Mouse (Mus musculus) embryonic facial prominence, embryonic 11.5 days (tissue): ENCODE measurements around the gene Hs6st3. TPM values are rescaled to one million over a fixed set of nuclear protein-coding genes. Genes with fewer than 3 reads are reported as not detected.

Experiments used
- ATAC-seq: fragments of 200-750 bp; cut with Nextera tagmentation; replicated peaks from 2 replicates; pipeline ENCODE4 v1.8.0; 2017; ENCODE audit warnings: low read depth; ENCODE audit not compliant: insufficient number of reproducible peaks, low FRiP score, low TSS enrichment
- DNase-seq: peaks from one replicate; pipeline ENCODE4 v3.0.0-alpha.2; 2015; ENCODE audit warnings: low spot score
- H3K27ac ChIP-seq: fragments of 300-500 bp; sonication (generic); replicated peaks from 2 replicates; pipeline ENCODE4 v1.5.1; 2014; ENCODE audit warnings: mild to moderate bottlenecking, low read depth, low read length, control low read depth
- H3K27me3 ChIP-seq: fragments of 300-500 bp; sonication (generic); 2 replicates; pipeline ENCODE4 v1.6.1; 2014; ENCODE audit warnings: mild to moderate bottlenecking, low read length, moderate library complexity, mixed read lengths; ENCODE audit not compliant: control insufficient read depth, insufficient read depth
- H3K36me3 ChIP-seq: fragments of 300-500 bp; sonication (generic); replicated peaks from 2 replicates; pipeline ENCODE4 v1.6.1; 2014; ENCODE audit warnings: low read depth, mild to moderate bottlenecking, low read length, moderate library complexity, mixed read lengths; ENCODE audit not compliant: control insufficient read depth, insufficient read depth
- H3K4me1 ChIP-seq: fragments of 300-500 bp; sonication (generic); 2 replicates; pipeline ENCODE4 v1.6.1; 2014; ENCODE audit warnings: low read length, mixed read lengths; ENCODE audit not compliant: control insufficient read depth, insufficient read depth
- H3K4me2 ChIP-seq: fragments of 300-500 bp; sonication (generic); 2 replicates; pipeline ENCODE4 v1.6.1; 2014; ENCODE audit warnings: low read depth, mild to moderate bottlenecking, control low read depth, low read length, moderate library complexity
- H3K4me3 ChIP-seq: fragments of 300-500 bp; sonication (generic); 2 replicates; pipeline ENCODE4 v1.5.1; 2014; ENCODE audit warnings: low read depth, low read length, control low read depth
- H3K9ac ChIP-seq: fragments of 300-500 bp; sonication (generic); replicated peaks from 2 replicates; pipeline ENCODE4 v1.6.1; 2014; ENCODE audit warnings: mild to moderate bottlenecking, control low read depth, low read length
- H3K9me3 ChIP-seq: fragments of 300-500 bp; sonication (generic); replicated peaks from 2 replicates; pipeline ENCODE4 v1.6.1; 2016; ENCODE audit warnings: mild to moderate bottlenecking, low read length, inconsistent platforms, mixed read lengths; ENCODE audit not compliant: control insufficient read depth
- WGBS: fragments of 180-500 bp; shearing (Covaris S2); extraction: QIAGEN DNeasy Blood & Tissue Kit; methylation state at CpG from one replicate; pipeline ENCODE4 v1.1.7; 2014; 5-methylcytosine and 5-hydroxymethylcytosine counted together
- polyA plus RNA-seq: library from polyadenylated mRNA; unstranded; fragments of >200 nt; fragmentation: Nextera tagmentation; extraction: Ambion mirVana; gene quantifications from 2 replicates; pipeline ENCODE4 v1.2.1, GENCODE M21; 2014

Gene Hs6st3
- polyA plus RNA-seq, 1 experiment from 2014 or later = 0.24 TPM

DNA sequence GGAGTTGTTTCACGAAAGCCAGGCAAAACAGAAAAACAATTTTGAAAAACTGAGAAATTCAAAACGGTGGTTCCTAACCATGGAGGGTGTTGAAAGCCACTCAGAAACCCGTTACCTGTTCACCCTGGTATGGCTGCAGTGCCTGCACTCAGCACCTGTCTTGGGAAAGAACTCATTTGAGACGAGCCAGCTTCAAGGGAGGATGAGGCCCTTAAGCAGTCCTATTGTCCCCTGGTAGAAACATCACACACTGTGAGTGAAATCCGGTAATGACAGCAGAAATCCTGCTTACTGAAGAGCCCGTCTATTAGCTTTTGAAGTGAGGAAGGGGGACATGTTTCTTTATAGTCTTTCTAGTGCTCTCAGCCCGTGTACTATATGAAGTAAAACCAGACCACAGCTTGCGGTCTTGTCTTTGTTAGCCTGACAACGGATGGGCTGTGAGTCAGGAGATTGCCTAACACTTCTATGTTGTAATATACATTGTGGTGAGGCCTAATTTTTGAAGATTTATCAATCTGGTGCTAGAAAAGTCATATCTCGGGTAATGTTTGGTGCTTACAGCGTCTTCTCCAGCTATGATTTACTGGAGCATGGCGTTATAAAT lies 641.9 kb downstream of the Hs6st3 start:
- no peak for DNase-seq
- WGBS = 77% methylated on average over 12 of the region's 12 CpGs
- no peaks in the 10 kb centered on the region for H3K9me3 ChIP-seq
- H3K4me3 ChIP-seq = no peak overlapping the region
- H3K9ac ChIP-seq = no peak overlapping the region
- no peaks in the 10 kb centered on the region for H3K36me3 ChIP-seq
- ATAC-seq = no peak
- no peaks in the 10 kb centered on the region for H3K4me1 ChIP-seq
- H3K27me3 ChIP-seq = no peaks in the 10 kb centered on the region
- no peak overlapping the region for H3K4me2 ChIP-seq
- H3K27ac ChIP-seq = no peak overlapping the region

DNA sequence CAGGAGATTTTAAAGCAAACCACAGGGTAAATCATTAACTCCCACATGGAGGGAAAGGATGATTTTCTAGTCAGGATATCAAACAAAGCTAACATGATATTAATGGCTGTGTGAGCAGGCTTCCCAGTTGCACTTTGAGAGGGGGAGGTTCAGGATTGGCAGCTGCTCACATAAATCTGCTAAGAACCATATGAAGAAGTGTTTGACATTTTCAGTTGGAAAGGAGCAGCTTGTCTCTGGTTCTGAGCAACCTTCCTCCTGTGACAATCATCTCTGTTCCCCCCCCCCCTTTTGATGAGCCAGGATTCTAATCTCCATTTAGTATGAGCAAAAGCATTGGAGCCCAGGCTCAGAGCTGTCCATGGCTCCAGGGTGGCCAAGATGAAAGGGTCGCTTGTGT lies 643.0 kb downstream of the Hs6st3 start:
- Histone ChIP-seq H3K9me3 (no peaks in the 10 kb centered on the region), H3K27me3 (no peaks in the 10 kb centered on the region), H3K9ac (no peak overlapping the region), H3K4me3 (no peak overlapping the region), H3K4me2 (no peak overlapping the region), H3K27ac (no peak overlapping the region), H3K36me3 (no peaks in the 10 kb centered on the region), H3K4me1 (no peaks in the 10 kb centered on the region)
- ATAC-seq (no peak), DNase-seq (no peak)
- WGBS = 90% methylated on average over 1 of the region's 1 CpGs

DNA sequence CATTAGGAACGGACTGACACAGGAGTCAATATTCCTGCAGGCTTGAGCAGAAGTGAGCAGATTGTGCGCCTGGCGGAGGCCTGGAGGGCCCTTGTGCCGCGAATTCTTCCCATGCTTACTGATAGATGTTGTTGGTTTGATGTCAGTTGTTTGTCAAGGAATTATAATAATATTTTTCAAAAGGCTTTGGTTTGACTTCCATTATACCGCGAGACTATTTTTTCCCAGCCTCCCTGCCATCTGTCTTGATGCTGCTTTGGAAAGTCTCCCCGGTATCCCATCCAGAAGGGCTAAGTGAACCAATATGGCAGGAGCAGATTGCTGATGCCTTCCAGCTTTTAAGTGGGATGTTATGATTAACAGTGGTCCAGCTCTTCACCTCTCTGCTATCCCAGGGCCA lies 651.3 kb downstream of the Hs6st3 start:
- DNase-seq = no peak
- no peak for ATAC-seq
- Histone ChIP-seq H3K9ac (no peak overlapping the region), H3K27me3 (no peaks in the 10 kb centered on the region), H3K4me2 (no peak overlapping the region), H3K4me1 (no peaks in the 10 kb centered on the region), H3K4me3 (no peak overlapping the region), H3K36me3 (no peaks in the 10 kb centered on the region), H3K9me3 (no peaks in the 10 kb centered on the region), H3K27ac (no peak overlapping the region)
- WGBS = 93% methylated on average over 8 of the region's 8 CpGs

DNA sequence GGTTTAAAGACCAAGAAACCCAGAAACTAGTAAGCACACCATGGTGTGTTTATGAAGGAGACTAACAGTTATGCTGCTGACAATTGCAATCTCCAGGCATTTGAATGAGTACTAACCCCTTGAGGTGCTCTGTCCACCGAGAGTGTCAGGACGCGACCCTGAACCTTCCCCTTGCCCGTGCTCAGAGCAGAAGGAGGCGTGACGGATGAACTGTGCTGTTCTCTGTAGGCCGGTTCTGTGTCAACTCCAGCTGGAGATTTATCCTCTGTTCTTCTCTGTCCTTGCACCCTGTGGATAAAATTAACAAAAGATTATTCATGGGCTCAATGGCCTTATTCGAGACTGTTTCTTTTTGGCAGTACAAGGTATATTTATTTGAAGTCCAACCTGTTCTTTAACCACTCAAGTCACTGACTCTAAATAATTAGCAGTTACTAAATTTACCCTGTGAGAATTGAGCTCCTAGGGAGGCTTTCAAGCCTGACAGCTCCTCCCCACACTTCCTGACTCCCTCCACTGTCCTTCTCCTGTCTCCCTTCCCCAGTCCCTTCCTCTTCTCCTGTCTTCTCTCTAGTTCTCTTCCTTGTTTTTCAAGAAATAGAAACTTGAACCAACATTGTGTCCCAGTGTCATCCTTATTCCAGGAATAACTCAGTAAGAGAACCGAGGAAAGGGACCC lies 659.2 kb downstream of the Hs6st3 start:
- DNase-seq = no peak
- WGBS = 47% methylated on average over 9 of the region's 9 CpGs
- no peaks in the 10 kb centered on the region for H3K36me3 ChIP-seq
- H3K4me2 ChIP-seq = no peak overlapping the region
- H3K4me1 ChIP-seq = no peaks in the 10 kb centered on the region
- H3K9ac ChIP-seq = no peak overlapping the region
- ATAC-seq = no peak
- no peaks in the 10 kb centered on the region for H3K9me3 ChIP-seq
- H3K4me3 ChIP-seq = no peak overlapping the region
- no peaks in the 10 kb centered on the region for H3K27me3 ChIP-seq
- no peak overlapping the region for H3K27ac ChIP-seq

DNA sequence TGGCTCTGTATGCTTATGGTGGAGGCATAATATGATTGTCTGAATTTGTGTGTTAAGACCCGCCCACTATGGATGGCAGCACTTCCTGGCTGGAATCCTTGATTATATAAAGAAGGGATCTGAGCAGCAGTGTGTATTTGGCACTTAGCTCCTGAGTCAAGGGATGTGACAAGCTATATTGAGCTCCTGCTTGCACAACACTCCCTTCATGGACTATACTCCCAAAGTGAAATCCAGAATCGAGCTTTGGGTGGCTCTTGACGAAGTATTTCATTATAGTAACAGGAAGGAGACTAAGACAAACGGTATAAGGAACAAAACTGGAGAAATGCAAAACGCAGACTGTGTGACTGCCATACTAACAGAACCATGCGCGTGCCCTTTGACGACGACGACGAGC lies 660.4 kb downstream of the Hs6st3 start:
- WGBS = 90% methylated on average over 11 of the region's 11 CpGs
- H3K36me3 ChIP-seq = no peaks in the 10 kb centered on the region
- no peak overlapping the region for H3K4me3 ChIP-seq
- no peaks in the 10 kb centered on the region for H3K9me3 ChIP-seq
- H3K27ac ChIP-seq = no peak overlapping the region
- no peak overlapping the region for H3K4me2 ChIP-seq
- no peak overlapping the region for H3K9ac ChIP-seq
- no peak for ATAC-seq
- H3K27me3 ChIP-seq = no peaks in the 10 kb centered on the region
- no peak for DNase-seq
- no peaks in the 10 kb centered on the region for H3K4me1 ChIP-seq

DNA sequence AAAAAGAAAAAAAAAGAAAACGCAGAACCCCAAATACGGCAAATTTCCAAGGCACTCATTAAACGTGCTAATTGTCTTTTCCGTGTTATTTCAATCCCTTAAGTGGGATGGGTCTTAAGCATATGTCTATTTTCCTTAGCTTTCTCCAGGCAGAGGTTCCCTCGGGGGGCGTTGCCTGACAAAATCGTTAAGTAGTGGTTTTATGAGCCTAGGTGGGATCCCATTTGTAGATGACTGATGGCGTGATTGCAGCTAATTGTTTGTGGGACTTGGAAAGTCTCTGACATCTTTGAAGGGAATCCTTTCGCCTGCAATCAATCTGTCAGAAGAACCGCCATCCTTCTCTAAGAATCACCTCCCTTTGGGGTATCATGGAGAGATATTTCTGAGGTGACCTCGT lies 662.7 kb downstream of the Hs6st3 start:
- Histone ChIP-seq H3K4me2 (no peak overlapping the region), H3K9ac (no peak overlapping the region), H3K4me3 (no peak overlapping the region), H3K9me3 (no peaks in the 10 kb centered on the region), H3K27me3 (no peaks in the 10 kb centered on the region), H3K27ac (no peak overlapping the region), H3K36me3 (no peaks in the 10 kb centered on the region), H3K4me1 (no peaks in the 10 kb centered on the region)
- no peak for DNase-seq
- ATAC-seq = no peak
- WGBS = 81% methylated on average over 11 of the region's 11 CpGs

DNA sequence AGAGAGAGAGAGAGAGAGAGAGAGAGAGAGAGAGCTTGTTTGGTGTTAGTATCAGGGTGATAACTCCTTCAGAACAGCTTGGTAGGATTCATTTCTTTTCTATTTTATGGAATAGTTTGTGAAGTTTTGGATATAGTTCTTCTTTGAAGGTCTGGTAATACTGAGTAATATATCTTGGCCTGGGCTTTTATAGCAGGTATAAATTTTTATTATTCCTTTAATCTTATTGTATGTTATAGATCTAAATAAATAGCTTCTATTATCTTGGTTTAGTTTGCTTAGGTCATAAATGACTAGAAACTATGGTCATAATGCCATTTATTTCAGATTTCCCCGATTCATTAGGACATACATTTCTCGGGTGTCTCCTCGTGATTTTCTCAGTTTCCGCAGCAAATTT lies 675.8 kb downstream of the Hs6st3 start:
- no peak for ATAC-seq
- H3K27me3 ChIP-seq = no peaks in the 10 kb centered on the region
- no peak overlapping the region for H3K9ac ChIP-seq
- H3K4me3 ChIP-seq = no peak overlapping the region
- no peaks in the 10 kb centered on the region for H3K9me3 ChIP-seq
- 88% methylated on average over 4 of the region's 4 CpGs for WGBS
- no peaks in the 10 kb centered on the region for H3K4me1 ChIP-seq
- no peak overlapping the region for H3K27ac ChIP-seq
- H3K4me2 ChIP-seq = no peak overlapping the region
- no peaks in the 10 kb centered on the region for H3K36me3 ChIP-seq
- DNase-seq = no peak

DNA sequence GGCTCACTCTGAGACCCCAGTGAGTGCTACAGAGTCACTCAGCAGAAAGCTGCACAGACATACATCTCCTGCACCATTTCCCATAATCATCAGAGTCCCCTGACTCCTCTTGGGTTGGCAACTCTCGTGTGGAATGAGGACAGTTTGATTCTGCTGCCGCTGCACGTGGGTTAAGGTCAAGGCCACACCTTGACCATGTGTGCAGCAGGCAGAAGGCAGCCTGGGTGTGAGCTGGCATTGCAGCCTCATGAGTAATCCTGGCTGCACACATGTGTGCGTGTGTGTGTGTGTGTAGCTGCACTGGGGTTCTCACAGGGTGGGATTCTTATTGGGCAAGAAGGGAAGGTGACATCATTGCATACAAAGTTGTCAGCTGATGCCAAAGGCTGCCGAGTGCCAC lies 677.5 kb downstream of the Hs6st3 start:
- DNase-seq (no peak), ATAC-seq (no peak)
- H3K9me3 ChIP-seq = no peaks in the 10 kb centered on the region
- H3K4me3 ChIP-seq = no peak overlapping the region
- no peaks in the 10 kb centered on the region for H3K4me1 ChIP-seq
- 79% methylated on average over 5 of the region's 5 CpGs for WGBS
- no peak overlapping the region for H3K9ac ChIP-seq
- H3K4me2 ChIP-seq = no peak overlapping the region
- H3K36me3 ChIP-seq = no peaks in the 10 kb centered on the region
- no peaks in the 10 kb centered on the region for H3K27me3 ChIP-seq
- no peak overlapping the region for H3K27ac ChIP-seq
